ENCODE assay signal across 8 mouse cellular contexts in the genomic region with DNA sequence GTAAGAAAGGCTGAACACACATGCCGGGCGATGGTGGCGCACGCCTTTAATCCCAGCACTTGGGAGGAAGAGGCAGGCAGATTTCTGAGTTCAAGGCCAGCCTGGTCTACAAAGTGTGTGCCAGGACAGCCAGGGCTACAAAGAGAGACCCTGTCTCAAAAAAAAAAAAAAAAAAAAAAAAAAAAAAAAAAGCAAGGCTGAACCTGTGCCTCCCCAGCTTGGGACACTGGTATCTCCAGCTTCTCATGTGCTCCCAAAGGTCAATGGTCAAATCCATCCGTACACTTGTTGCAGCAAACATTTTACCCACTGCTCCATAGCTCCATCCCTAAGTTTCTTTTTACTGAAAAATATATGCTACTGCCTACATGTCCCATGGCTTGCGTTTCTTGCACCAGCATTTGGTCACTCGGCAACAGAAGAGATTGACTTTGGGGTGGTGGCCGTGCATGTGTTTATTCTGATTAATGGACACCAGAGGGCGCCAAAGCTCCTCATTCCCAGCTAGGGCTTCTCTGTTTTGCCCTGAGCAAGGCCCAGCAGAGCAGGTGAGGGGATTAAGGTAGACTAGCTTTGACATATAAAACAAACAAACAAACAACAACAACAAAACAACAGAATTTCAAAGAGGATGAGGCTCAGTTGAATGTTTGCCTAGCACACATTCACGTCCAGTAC. TPM values are rescaled to one million over a fixed set of nuclear protein-coding genes. Genes with fewer than 3 reads are reported as not detected.
A peak's percentile ranks its signal among the peaks of the same experiment; 100 is the strongest.
DNase-seq lines count a peak whose midpoint lies in the region; ATAC-seq and TF ChIP-seq lines count a peak whose summit lies in the region.

No protein-coding gene starts in this region.

- H3K9me3 ChIP-seq in kidney, embryonic 14.5 days (ENCODE audit: control insufficient read depth, low read length), result no peaks in the 10 kb centered on the region
- no peaks in the 10 kb centered on the region for H3K9me3 ChIP-seq in liver, embryonic 12.5 days (replicated peaks)
- H3K9me3 ChIP-seq in stomach, embryonic 16.5 days (replicated peaks; ENCODE audit: control insufficient read depth, low read length), result no peaks in the 10 kb centered on the region

- DNase-seq in embryo, embryonic 10 days (ENCODE audit: low spot score), result peak; percentile 87
- DNase-seq in heart, adult 8-10 months (ENCODE audit: low spot score), result peak; percentile 66
- DNase-seq in naive thymus-derived CD4-positive, alpha-beta T cell, adult 2 months (ENCODE audit: low read depth), result peak; percentile 90

- no peaks in the 10 kb centered on the region for H3K36me3 ChIP-seq in C2C12 (ENCODE audit: control insufficient read depth, insufficient read depth)
- H3K36me3 ChIP-seq in kidney, embryonic 14.5 days (ENCODE audit: control insufficient read depth, insufficient read depth, low read length), result no peaks in the 10 kb centered on the region
- H3K36me3 ChIP-seq in liver, embryonic 12.5 days, result 0 out of 2 replicates have a peak, but pooled peaks cover 2% of the 10 kb centered on the region
- H3K36me3 ChIP-seq in stomach, embryonic 16.5 days (ENCODE audit: control insufficient read depth, insufficient read depth, low read length), result no peaks in the 10 kb centered on the region

- H3K79me3 ChIP-seq in C2C12 (ENCODE audit: low read depth), result no peaks in the 10 kb centered on the region

- H3ac ChIP-seq in C2C12 (ENCODE audit: control insufficient read depth, insufficient read length, low read depth), result no peak overlapping the region

- H3K4me2 ChIP-seq in kidney, embryonic 14.5 days (replicated peaks; ENCODE audit: low read depth, low read length), result no peak overlapping the region
- no peak overlapping the region for H3K4me2 ChIP-seq in liver, embryonic 12.5 days
- no peak overlapping the region for H3K4me2 ChIP-seq in stomach, embryonic 16.5 days (ENCODE audit: low read depth, low read length)

- H3K27me3 ChIP-seq in C2C12 (ENCODE audit: control insufficient read depth, insufficient read depth, insufficient read length), result no peaks in the 10 kb centered on the region
- no peaks in the 10 kb centered on the region for H3K27me3 ChIP-seq in kidney, embryonic 14.5 days (ENCODE audit: control insufficient read depth, insufficient read depth, low read length)
- H3K27me3 ChIP-seq in liver, embryonic 12.5 days (replicated peaks), result no peaks in the 10 kb centered on the region
- H3K27me3 ChIP-seq in stomach, embryonic 16.5 days (ENCODE audit: control insufficient read depth, insufficient read depth, low read length), result no peaks in the 10 kb centered on the region

- no peaks in the 10 kb centered on the region for H3K4me1 ChIP-seq in kidney, embryonic 14.5 days (ENCODE audit: control insufficient read depth, insufficient read depth, low read length)
- H3K4me1 ChIP-seq in liver, embryonic 12.5 days, result peaks cover 24% of the 10 kb centered on the region
- H3K4me1 ChIP-seq in stomach, embryonic 16.5 days (ENCODE audit: control insufficient read depth, insufficient read depth, low read length), result no peaks in the 10 kb centered on the region

- ATAC-seq in activated CD4-positive, CD25-positive, alpha-beta regulatory T cell, adult 4 months, result peak; percentile 60
- ATAC-seq in kidney, embryonic 14.5 days (ENCODE audit: low FRiP score, low TSS enrichment), result peak; percentile 77
- peak; percentile 53; the same call in 1 of the 2 replicates for ATAC-seq in liver, embryonic 12.5 days
- peak; percentile 76; the same call in 1 of the 2 replicates for ATAC-seq in stomach, embryonic 16.5 days (ENCODE audit: insufficient read depth, low FRiP score)

- no peak overlapping the region for H3K27ac ChIP-seq in kidney, embryonic 14.5 days (ENCODE audit: low read depth, low read length)
- no peak overlapping the region for H3K27ac ChIP-seq in liver, embryonic 12.5 days
- no peak overlapping the region for H3K27ac ChIP-seq in stomach, embryonic 16.5 days (ENCODE audit: low read length)

- no peak overlapping the region for H3K4me3 ChIP-seq in C2C12 (ENCODE audit: insufficient read depth, poor library complexity, severe bottlenecking)
- no peak overlapping the region for H3K4me3 ChIP-seq in kidney, embryonic 14.5 days (ENCODE audit: low read length)
- no peak overlapping the region for H3K4me3 ChIP-seq in liver, embryonic 12.5 days
- H3K4me3 ChIP-seq in stomach, embryonic 16.5 days (replicated peaks; ENCODE audit: low read length), result no peak overlapping the region

- WGBS in kidney, embryonic 14.5 days, result 47% methylated on average over 10 of the region's 10 CpGs
- WGBS in liver, embryonic 12.5 days (ENCODE audit: insufficient replicate concordance), result 49% methylated on average over 10 of the region's 10 CpGs
- 48% methylated on average over 10 of the region's 10 CpGs for WGBS in stomach, embryonic 16.5 days

- H3K79me2 ChIP-seq in C2C12 (ENCODE audit: control insufficient read depth, insufficient read depth), result no peaks in the 10 kb centered on the region

- TF ChIP-seq CTCF in C2C12 (IDR thresholded peaks at IDR 0.05; ENCODE audit: control insufficient read depth, insufficient read depth, insufficient read length), result peak; percentile 53

- H3K9ac ChIP-seq in kidney, embryonic 14.5 days (ENCODE audit: low read depth, low read length), result no peak overlapping the region
- no peak overlapping the region for H3K9ac ChIP-seq in liver, embryonic 12.5 days
- H3K9ac ChIP-seq in stomach, embryonic 16.5 days (ENCODE audit: low read length), result no peak overlapping the region

TF ChIP-seq in C2C12, 6 proteins besides CTCF, POLR2A, EP300 and RAD21:
- no peak for TF ChIP-seq CEBPB (IDR thresholded peaks at IDR 0.05; ENCODE audit: low read depth)
- no peak for TF ChIP-seq USF1 (IDR thresholded peaks at IDR 0.05; ENCODE audit: low read depth)
- no peak for TF ChIP-seq MYOD1 (IDR thresholded peaks at IDR 0.05; ENCODE audit: control insufficient read depth, insufficient read length, low read depth)
- no peak for TF ChIP-seq MAX (IDR thresholded peaks at IDR 0.05)
- no peak for TF ChIP-seq FOSL1 (IDR thresholded peaks at IDR 0.05; ENCODE audit: insufficient read depth, low read length, poor library complexity, severe bottlenecking)

RNA-seq across cellular contexts. Expression of a gene that starts 9.2 kb away (rescaled TPM):
- polyA plus RNA-seq in C2C12 (2012; fragmentation: generic; extraction: Trizol), result 12.5 TPM
- 10 to 100 TPM; 16.7 to 18.3 TPM for polyA plus RNA-seq in activated CD4-positive, CD25-positive, alpha-beta regulatory T cell, adult 4 months (2017; shearing (Covaris generic))
- total RNA-seq in heart, adult 8-10 months (2022), result 1 to 10 TPM; 7.3 to 8.6 (median 7.9) TPM
- 23.4 and 24.0 TPM in 2 replicates for polyA plus RNA-seq in kidney, embryonic 14.5 days (2014; fragmentation: Nextera tagmentation; extraction: Ambion mirVana)
- 10.0 and 10.5 TPM in 2 replicates for polyA plus RNA-seq in liver, embryonic 12.5 days (2016; fragmentation: Nextera tagmentation; extraction: Ambion mirVana)
- polyA plus RNA-seq in stomach, embryonic 16.5 days (2015; fragmentation: Nextera tagmentation; extraction: Ambion mirVana), result 34.0 and 39.4 TPM in 2 replicates

RNA-seq across cellular contexts. Expression of a gene that starts 9.3 kb away (rescaled TPM):
- polyA plus RNA-seq in C2C12 (2012; fragmentation: generic; extraction: Trizol), result 20.8 TPM
- polyA plus RNA-seq in activated CD4-positive, CD25-positive, alpha-beta regulatory T cell, adult 4 months (2017; shearing (Covaris generic)), result 1 to 10 TPM; 2.8 to 3.5 TPM
- 10 to 100 TPM; 61.0 to 67.1 (median 66.5) TPM for total RNA-seq in heart, adult 8-10 months (2022)
- 27.0 and 41.3 TPM in 2 replicates for polyA plus RNA-seq in kidney, embryonic 14.5 days (2014; fragmentation: Nextera tagmentation; extraction: Ambion mirVana)
- polyA plus RNA-seq in liver, embryonic 12.5 days (2016; fragmentation: Nextera tagmentation; extraction: Ambion mirVana), result 31.6 and 32.8 TPM in 2 replicates
- 19.9 and 22.9 TPM in 2 replicates for polyA plus RNA-seq in stomach, embryonic 16.5 days (2015; fragmentation: Nextera tagmentation; extraction: Ambion mirVana)

RNA-seq across cellular contexts. Expression of a gene that starts 14.1 kb away (rescaled TPM):
- 72.2 TPM for polyA plus RNA-seq in C2C12 (2012; fragmentation: generic; extraction: Trizol)
- polyA plus RNA-seq in activated CD4-positive, CD25-positive, alpha-beta regulatory T cell, adult 4 months (2017; shearing (Covaris generic)), result 10 to 100 TPM; 26.2 to 34.6 TPM
- 10 to 100 TPM; 47.2 to 49.8 (median 49.3) TPM for total RNA-seq in heart, adult 8-10 months (2022)
- polyA plus RNA-seq in kidney, embryonic 14.5 days (2014; fragmentation: Nextera tagmentation; extraction: Ambion mirVana), result 105 and 125 TPM in 2 replicates
- polyA plus RNA-seq in liver, embryonic 12.5 days (2016; fragmentation: Nextera tagmentation; extraction: Ambion mirVana), result 47.0 and 47.2 TPM in 2 replicates
- polyA plus RNA-seq in stomach, embryonic 16.5 days (2015; fragmentation: Nextera tagmentation; extraction: Ambion mirVana), result 63.2 and 65.0 TPM in 2 replicates

RNA-seq across cellular contexts. Expression of a gene that starts 55.2 kb away (rescaled TPM):
- polyA plus RNA-seq in C2C12 (2012; fragmentation: generic; extraction: Trizol), result 69.9 TPM
- polyA plus RNA-seq in activated CD4-positive, CD25-positive, alpha-beta regulatory T cell, adult 4 months (2017; shearing (Covaris generic)), result 1 to 10 TPM; 4.7 to 5.9 TPM
- total RNA-seq in heart, adult 8-10 months (2022), result 10 to 100 TPM; 70.9 to 75.8 (median 73.3) TPM
- 46.9 and 60.3 TPM in 2 replicates for polyA plus RNA-seq in kidney, embryonic 14.5 days (2014; fragmentation: Nextera tagmentation; extraction: Ambion mirVana)
- 39.0 and 41.0 TPM in 2 replicates for polyA plus RNA-seq in liver, embryonic 12.5 days (2016; fragmentation: Nextera tagmentation; extraction: Ambion mirVana)
- 15.6 and 16.1 TPM in 2 replicates for polyA plus RNA-seq in stomach, embryonic 16.5 days (2015; fragmentation: Nextera tagmentation; extraction: Ambion mirVana)
